8 mouse cellular contexts compared by ENCODE assay signal in genomic region chr5:113490033-113490432, GRCm38 (mm10). TPM values are rescaled to one million over a fixed set of nuclear protein-coding genes. Genes with fewer than 3 reads are reported as not detected.
A peak's percentile ranks its signal among the peaks of the same experiment; 100 is the strongest.
DNase-seq lines count a peak whose midpoint lies in the region; ATAC-seq and TF ChIP-seq lines count a peak whose summit lies in the region.

Gene Wscd2, plus strand, starts transcription at chr5:113490333.

- H3K9me3 ChIP-seq in intestine, embryonic 15.5 days = no peaks in the 10 kb centered on the region
- no peaks in the 10 kb centered on the region for H3K9me3 ChIP-seq in midbrain, embryonic 15.5 days

- no peak for TF ChIP-seq CTCF in embryonic fibroblast, embryonic 13.5 days (IDR thresholded peaks at IDR 0.05; ENCODE audit: borderline replicate concordance, insufficient read depth, low read length)

- no peak for TF ChIP-seq POLR2A in embryonic fibroblast, embryonic 13.5 days (IDR thresholded peaks at IDR 0.05; ENCODE audit: low read depth, low read length)

- ATAC-seq in intestine, embryonic 15.5 days = no peak
- 0 out of 2 replicates have a peak, but pooled peaks have one; percentile 3 for ATAC-seq in midbrain, embryonic 15.5 days (replicated peaks)

- H3K4me3 ChIP-seq in embryonic fibroblast, embryonic 13.5 days (ENCODE audit: insufficient read depth, low read length) = peak within 1 kb of the TSS; percentile 20
- H3K4me3 ChIP-seq in intestine, embryonic 15.5 days (replicated peaks) = peak within 1 kb of the TSS; percentile 54
- peak within 1 kb of the TSS; percentile 60 for H3K4me3 ChIP-seq in midbrain, embryonic 15.5 days

- peak within 1 kb of the TSS; percentile 79 for H3K4me2 ChIP-seq in intestine, embryonic 15.5 days (replicated peaks)
- H3K4me2 ChIP-seq in midbrain, embryonic 15.5 days = peak within 1 kb of the TSS; percentile 85

- no peaks in the 10 kb centered on the region for H3K4me1 ChIP-seq in embryonic fibroblast, embryonic 13.5 days (ENCODE audit: control insufficient read depth, insufficient read depth, low read length)
- H3K4me1 ChIP-seq in intestine, embryonic 15.5 days (replicated peaks) = peaks cover 4% of the 10 kb centered on the region; the same call in 1 of the 2 replicates
- H3K4me1 ChIP-seq in midbrain, embryonic 15.5 days = peaks cover 39% of the 10 kb centered on the region

- H3K36me3 ChIP-seq in intestine, embryonic 15.5 days = no peaks in the 10 kb centered on the region
- H3K36me3 ChIP-seq in midbrain, embryonic 15.5 days (replicated peaks) = no peaks in the 10 kb centered on the region

- no peak within 1 kb of the TSS for H3K27ac ChIP-seq in embryonic fibroblast, embryonic 13.5 days (ENCODE audit: insufficient read depth, low read length)
- peak within 1 kb of the TSS; percentile 62 for H3K27ac ChIP-seq in intestine, embryonic 15.5 days
- peak within 1 kb of the TSS; percentile 79 for H3K27ac ChIP-seq in midbrain, embryonic 15.5 days

- H3K9ac ChIP-seq in intestine, embryonic 15.5 days = peak within 1 kb of the TSS; percentile 68
- H3K9ac ChIP-seq in midbrain, embryonic 15.5 days = peak within 1 kb of the TSS; percentile 78

- no peak for DNase-seq in layer of hippocampus, adult 8-10 months (ENCODE audit: low spot score in 2 of 2)
- DNase-seq in layer of hippocampus, adult 9-11 months = no peak
- DNase-seq in thymus, adult 18-20 months = no peak
- no peak for DNase-seq in cerebellum, postnatal 36 days
- DNase-seq in spleen, postnatal 4 days (ENCODE audit: low spot score in 2 of 2) = no peak

- H3K27me3 ChIP-seq in intestine, embryonic 15.5 days (replicated peaks) = peaks cover 26% of the 10 kb centered on the region
- no peaks in the 10 kb centered on the region; the same call in 1 of the 2 replicates for H3K27me3 ChIP-seq in midbrain, embryonic 15.5 days (replicated peaks)

- 49% methylated on average over 6 of the region's 6 CpGs for WGBS in intestine, embryonic 15.5 days
- WGBS in midbrain, embryonic 15.5 days = 61% methylated on average over 6 of the region's 6 CpGs

RNA-seq across cellular contexts. Expression of gene Wscd2, which starts in this region (rescaled TPM):
- total RNA-seq in layer of hippocampus, adult 8-10 months (2022) = 10 to 100 TPM; 64.7 to 84.8 (median 76.0) TPM
- polyA plus RNA-seq in embryonic fibroblast, embryonic 13.5 days (2011; ENCODE audit: insufficient read length, low read depth, missing spikeins) = 1.4 and 4.1 TPM in 2 replicates
- 7.0 and 7.7 TPM in 2 replicates for polyA plus RNA-seq in intestine, embryonic 15.5 days (2015; fragmentation: Nextera tagmentation; extraction: Ambion mirVana)
- polyA plus RNA-seq in midbrain, embryonic 15.5 days (2015; fragmentation: Nextera tagmentation; extraction: Ambion mirVana) = 16.0 TPM in 2 replicates
